Mouse (Mus musculus): ENCODE measurements around the gene Nrd1.

GRCm38 (mm10) chr4:108989430-108989829 lies 11.0 kb upstream of the Nrd1 start:
- TF ChIP-seq TCF12 (IDR thresholded peaks at IDR 0.05; ENCODE audit: low read depth, low read length) (no peak), NELFE (IDR thresholded peaks at IDR 0.05; ENCODE audit: low read depth, low read length) (no peak), ZNF384 (IDR thresholded peaks at IDR 0.05; ENCODE audit: low read depth, low read length) (no peak), USF1 (IDR thresholded peaks at IDR 0.05; ENCODE audit: low read depth, low read length) (no peak), ZC3H11A (IDR thresholded peaks at IDR 0.05; ENCODE audit: low read depth, low read length) (no peak), CTCF (IDR thresholded peaks at IDR 0.05 in 2 of 3, conservative IDR thresholded peaks at IDR 0.05 in 1 of 3; ENCODE audit: control insufficient read depth in 1 of 3, insufficient read depth in 1 of 3, low read depth in 2 of 3, low read length in 3 of 3, poor library complexity in 1 of 3, severe bottlenecking in 1 of 3) (no peak), UBTF (IDR thresholded peaks at IDR 0.05; ENCODE audit: borderline replicate concordance, insufficient read depth, low read depth, low read length) (no peak), MYC (IDR thresholded peaks at IDR 0.05; ENCODE audit: low read depth, low read length) (no peak)

Data from MEL (cell line).